Mouse (Mus musculus) lung, adult 2 months (tissue): ENCODE data around the gene Dlg1. TPM values are rescaled to one million over a fixed set of nuclear protein-coding genes. Genes with fewer than 3 reads are reported as not detected.

Experiments
- DNase-seq: peaks from one replicate; pipeline ENCODE4 v3.0.0; 2022
- H3K4me1 ChIP-seq: fragments of 200-500 bp; 2 replicates; pipeline ENCODE4 v1.6.1; 2011; ENCODE audit warnings: low read length; ENCODE audit not compliant: control insufficient read depth, insufficient read depth
- H3K4me3 ChIP-seq: fragments of 200-500 bp; replicated peaks from 2 replicates; pipeline ENCODE3; 2011; ENCODE audit warnings: low read depth, mild to moderate bottlenecking, control low read depth, low read length; ENCODE audit errors: extremely low read depth
- CTCF ChIP-seq: fragments of 200-500 bp; IDR thresholded peaks from 2 replicates; pipeline ENCODE4 v1.5.1; 2011; ENCODE audit warnings: mild to moderate bottlenecking, low read length, control low read depth; ENCODE audit not compliant: insufficient read depth
- POLR2A ChIP-seq: fragments of 200-500 bp; IDR thresholded peaks from 2 replicates; pipeline ENCODE4 v1.6.1; 2011; ENCODE audit warnings: low read depth, mild to moderate bottlenecking, control low read depth, low read length, borderline replicate concordance; ENCODE audit errors: extremely low read depth
- WGBS: fragments of 180-500 bp; shearing (Covaris S2); methylation state at CpG from one replicate; pipeline ENCODE4 v1.1.7; 2018; 5-methylcytosine and 5-hydroxymethylcytosine counted together
- polyA plus RNA-seq: library from polyadenylated mRNA; depleted of rRNA; stranded (reverse); fragments of >200 nt; gene quantifications from 2 replicates; pipeline ENCODE4 v1.2.3, GENCODE M21; 2012; rRNA removed

Dlg1 gene
- polyA plus RNA-seq, 1 experiment, result 22.0 TPM

- TF ChIP-seq CTCF (no peak), POLR2A (no peak)
- 10% methylated on average over 9 of the region's 9 CpGs for WGBS
- DNase-seq, result peak; percentile 12
- Histone ChIP-seq H3K4me3 (no peak overlapping the region), H3K4me1 (no peaks in the 10 kb centered on the region; the same call in 1 of the 2 replicates)
These were observed 243.7 kb downstream of the Dlg1 start for GRCm38 (mm10) chr16:31906896-31907295.

DNA sequence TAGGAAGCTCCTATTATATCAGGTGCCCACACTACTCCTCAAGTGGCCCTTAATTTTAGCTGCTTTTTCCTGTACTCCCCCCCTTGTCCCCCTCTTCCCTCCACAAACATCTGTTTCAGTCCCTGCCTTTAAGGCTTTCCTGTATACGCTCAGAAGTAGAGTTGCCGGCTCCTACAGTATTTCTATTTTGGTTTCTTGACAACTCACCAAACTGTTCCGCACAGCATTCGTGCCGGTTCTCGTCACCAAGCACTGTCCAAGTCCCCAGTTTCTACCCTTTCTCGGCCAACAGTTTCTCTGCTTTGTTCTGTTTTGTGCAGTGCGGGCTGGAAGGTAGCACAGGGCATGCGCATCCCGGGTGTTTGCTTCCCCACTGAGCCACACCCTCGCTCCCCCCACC, 245.7 kb downstream of the Dlg1 start:
- no peak for DNase-seq
- TF ChIP-seq CTCF (no peak), POLR2A (no peak)
- WGBS, result 47% methylated on average over 11 of the region's 11 CpGs
- H3K4me1 ChIP-seq, result no peaks in the 10 kb centered on the region; the same call in 1 of the 2 replicates
- no peak overlapping the region for H3K4me3 ChIP-seq

GRCm38 (mm10) chr16:31910281-31910847, 247.1 kb downstream of the Dlg1 start:
- WGBS, result 41% methylated on average over 10 of the region's 10 CpGs
- no peak for TF ChIP-seq CTCF
- no peak for TF ChIP-seq POLR2A
- DNase-seq, result no peak
- no peak overlapping the region for H3K4me3 ChIP-seq
- no peaks in the 10 kb centered on the region; the same call in 1 of the 2 replicates for H3K4me1 ChIP-seq

DNA sequence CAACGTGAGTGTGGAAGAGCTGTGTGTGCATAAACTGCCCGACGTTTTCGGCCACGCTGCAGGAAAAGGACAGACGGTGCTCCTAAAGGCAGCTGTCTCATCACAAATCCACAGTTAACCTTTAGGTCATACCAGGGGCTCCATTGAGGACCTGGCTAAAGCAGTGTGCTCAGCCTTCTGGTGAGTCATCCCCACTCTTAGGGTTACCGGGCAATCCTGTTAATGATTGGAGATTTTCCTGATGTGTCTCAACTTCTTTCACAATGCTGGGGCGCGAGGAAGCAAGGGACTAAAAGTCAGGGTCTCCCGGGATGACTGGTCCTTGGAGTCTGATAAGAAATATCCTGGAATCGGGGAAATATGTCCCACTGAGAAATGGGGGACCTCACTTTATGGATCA, 254.5 kb downstream of the Dlg1 start:
- Histone ChIP-seq H3K4me3 (no peak overlapping the region), H3K4me1 (no peaks in the 10 kb centered on the region)
- WGBS, result 62% methylated on average over 11 of the region's 11 CpGs
- no peak for TF ChIP-seq POLR2A
- TF ChIP-seq CTCF, result no peak
- no peak for DNase-seq

- WGBS, result 3% methylated on average over 14 of the region's 14 CpGs
- Histone ChIP-seq H3K4me1 (no peaks in the 10 kb centered on the region), H3K4me3 (no peak overlapping the region)
- TF ChIP-seq POLR2A (no peak), CTCF (peak; percentile 91)
- DNase-seq, result peak; percentile 68
These were observed 255.0 kb downstream of the Dlg1 start for GRCm38 (mm10) chr16:31918248-31918724.

- Histone ChIP-seq H3K4me1 (no peaks in the 10 kb centered on the region), H3K4me3 (no peak overlapping the region)
- DNase-seq, result no peak
- WGBS, result 85% methylated on average over 6 of the region's 6 CpGs
- TF ChIP-seq POLR2A (no peak), CTCF (no peak)
These were observed 261.1 kb downstream of the Dlg1 start for GRCm38 (mm10) chr16:31924368-31924767.

Other genes with a start within 250 kb of the Dlg1 start
- 5.7 and 10.2 TPM in 2 replicates for gene Bdh1, start 241.2 kb upstream of the Dlg1 start, polyA plus RNA-seq
- 0.09 and 0.28 TPM in 2 replicates for gene Meltf, start 215.4 kb downstream of the Dlg1 start, polyA plus RNA-seq